Mouse (Mus musculus) kidney, adult 8-10 months (tissue): ENCODE results near the gene Mgat1.
"Not testable (repeated sequence)": the region's sequence is repeated elsewhere in the genome, so short reads cannot be mapped to it uniquely, and the experiment has no call there.

Experiments
- DNase-seq, 2 experiments: peaks; one replicate each; pipeline ENCODE4 v3.0.0; 2022

Gene Mgat1

DNA sequence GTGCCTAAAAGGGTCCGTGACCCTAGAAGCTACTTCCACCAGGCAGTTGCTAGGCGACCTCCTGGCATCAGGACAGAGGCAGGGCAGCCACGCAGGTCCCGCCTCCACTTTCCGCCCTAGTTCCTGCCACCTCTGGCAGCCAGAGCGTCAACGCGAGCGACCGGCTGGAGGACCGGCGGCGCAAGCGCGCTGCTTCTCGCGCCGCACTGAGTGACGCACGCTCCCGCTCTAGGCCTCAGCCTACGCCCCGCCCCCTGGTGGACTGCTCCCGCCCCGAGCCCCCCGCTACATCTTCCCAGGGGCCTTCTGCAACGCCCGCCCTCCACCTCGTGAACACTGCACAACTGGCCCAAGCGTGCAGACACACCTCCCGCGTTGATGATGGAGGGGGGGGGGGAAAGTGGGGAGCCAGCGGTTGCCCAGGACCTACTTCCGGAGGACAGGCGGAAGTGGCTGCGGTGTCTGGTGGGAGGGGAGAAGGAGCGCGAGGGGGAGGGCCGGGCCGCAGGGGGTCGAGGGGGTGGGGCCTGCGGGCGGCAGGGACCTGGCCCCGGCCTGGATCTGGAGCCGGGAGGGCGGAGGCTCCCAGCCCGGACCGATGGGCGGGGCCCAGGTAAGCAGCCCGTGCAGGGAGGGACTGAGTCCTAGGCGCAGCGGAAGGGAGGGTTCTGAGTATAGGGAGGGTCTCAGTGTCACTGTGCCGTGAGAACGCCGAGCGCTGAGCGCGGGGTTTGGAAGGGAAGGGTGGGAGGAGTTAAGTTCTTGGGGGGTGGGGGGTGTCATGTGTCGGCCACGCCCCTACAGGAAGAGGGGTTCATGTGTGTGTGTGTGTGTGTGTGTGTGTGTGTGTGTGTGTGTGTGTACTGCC lies at the start of gene Mgat1:
Gene Mgat1 (plus strand): TSS at position 465 of the 868 bp plus-strand sequence.
- peak; percentile 94 to 97 for DNase-seq

DNA sequence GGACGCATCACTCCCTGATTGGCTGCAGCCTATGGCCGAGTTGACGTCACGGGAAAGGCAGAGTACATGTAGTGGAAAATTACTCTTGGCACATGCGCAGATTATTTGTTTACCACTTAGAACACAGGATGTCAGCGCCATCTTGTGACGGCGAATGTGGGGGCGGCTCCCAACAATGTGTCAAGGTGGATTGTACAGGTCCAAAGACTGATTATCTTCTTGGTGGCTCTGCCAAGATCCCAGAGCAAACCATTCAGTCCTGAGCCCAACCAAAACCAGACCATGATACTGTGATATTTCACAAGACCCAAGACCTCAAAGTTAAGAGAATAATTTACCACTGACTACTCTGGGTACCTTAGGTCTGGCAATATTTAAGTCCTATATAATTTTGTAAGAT lies 49.2 kb upstream of the Mgat1 start:
- DNase-seq = not testable (repeated sequence)

DNA sequence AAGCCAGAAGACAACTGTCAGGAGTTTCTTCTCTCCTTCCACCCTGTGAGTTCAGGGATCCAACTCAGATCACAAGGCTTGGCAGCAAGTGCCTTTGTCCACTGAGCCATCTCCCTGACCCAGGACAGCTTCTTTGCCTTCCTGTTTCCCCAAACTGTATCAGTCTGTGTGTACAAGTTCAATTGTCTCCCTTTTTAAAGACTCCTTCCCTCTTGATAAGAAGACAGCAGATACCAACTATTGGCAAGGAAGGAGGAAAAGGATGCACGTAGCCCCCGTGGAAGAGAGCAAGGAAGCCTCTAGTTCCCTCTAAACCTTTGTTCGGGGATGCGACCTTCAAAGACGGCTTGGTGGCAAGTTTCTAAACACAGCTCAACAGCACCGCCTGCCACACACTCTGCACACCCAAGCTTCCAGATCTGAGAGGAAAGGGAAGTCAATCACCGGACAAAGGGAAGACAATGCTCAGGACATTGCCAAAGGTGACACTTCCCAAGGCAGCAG lies 48.1 kb upstream of the Mgat1 start:
- DNase-seq = peak in 1 of 2 experiments; percentile 26

DNA sequence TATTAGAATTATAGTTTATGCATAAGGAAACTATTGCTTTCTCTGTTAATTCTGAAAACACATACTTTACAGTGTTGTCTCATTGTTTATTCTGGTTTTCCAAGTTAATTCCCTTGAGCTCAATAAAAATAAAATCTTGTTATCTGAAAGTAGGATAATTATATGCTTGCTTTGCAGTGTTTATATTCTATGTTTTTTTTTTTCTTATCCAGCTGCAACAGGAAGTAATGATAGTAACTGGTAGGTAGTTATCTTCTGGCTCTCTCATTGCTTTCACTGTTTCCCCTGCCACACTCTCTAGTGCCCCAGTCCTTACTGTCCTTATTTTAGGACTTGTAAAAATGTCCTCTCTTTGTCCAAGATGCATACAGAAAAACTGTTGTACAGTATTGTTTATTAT lies 43.3 kb upstream of the Mgat1 start:
- DNase-seq = no peak

DNA sequence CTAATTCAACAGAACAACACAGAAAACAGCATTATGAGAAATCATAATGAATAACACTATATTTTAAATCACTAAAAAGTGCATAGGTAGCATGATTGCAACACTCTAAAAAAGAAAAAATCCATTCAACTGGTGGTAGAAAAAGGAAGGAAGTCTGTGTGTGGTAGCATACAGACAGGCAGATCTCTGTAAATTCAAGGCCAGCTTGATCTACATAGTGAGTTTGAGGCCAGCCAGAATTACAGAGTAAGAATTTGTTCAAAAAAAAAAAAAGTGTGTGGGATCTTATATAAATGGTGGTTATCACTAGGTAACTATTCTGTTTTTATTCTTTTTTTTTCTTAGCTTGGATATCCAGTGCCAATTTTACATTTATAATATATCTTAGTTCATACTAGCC lies 42.8 kb upstream of the Mgat1 start:
- DNase-seq = no peak

DNA sequence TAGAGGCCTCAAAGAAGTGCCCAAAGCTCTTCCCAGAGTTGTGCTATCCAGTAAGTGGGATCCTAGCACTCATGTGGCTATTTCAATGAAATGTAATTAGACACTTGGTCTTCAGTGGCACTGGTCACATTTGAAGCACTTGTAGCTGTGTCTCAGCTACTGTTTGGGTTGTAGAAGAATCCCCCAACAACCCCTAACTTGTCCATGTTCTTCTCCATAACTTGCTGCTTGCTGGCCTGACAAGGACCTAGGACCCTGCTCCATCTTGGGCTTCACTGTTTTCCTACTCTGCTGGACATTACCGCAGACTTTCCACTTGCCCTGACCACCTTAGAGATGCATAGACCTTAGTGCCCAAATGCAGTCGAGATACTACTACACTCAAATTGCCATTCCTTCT lies 41.9 kb upstream of the Mgat1 start:
- no peak for DNase-seq

DNA sequence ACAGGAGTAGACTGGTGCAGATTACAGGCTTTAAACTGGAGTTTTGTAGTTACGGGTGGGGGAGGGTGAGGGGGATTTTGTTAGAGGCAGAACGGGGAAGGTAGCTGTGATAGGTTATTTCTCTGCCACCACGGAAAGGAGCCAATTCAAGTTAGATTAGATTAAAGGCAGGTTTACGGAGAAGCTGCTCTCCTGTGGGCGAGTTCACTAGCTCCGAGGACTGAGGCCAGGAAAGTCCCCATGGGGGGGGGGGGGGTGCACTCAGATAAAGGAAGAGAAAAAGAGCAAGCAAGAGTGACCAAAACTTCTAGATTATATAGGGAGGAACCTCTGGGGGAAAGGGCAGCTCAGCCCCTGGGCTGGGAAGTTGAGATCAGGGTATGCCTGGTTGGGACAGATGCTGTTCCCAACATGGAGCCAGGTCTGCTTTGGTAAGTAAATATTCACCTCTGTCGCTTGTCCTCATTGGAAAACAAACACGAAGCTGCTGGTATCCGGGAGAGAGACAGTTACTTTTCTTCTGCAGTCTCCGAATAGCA lies 41.4 kb upstream of the Mgat1 start:
- DNase-seq = peak in 1 of 2 experiments; percentile 30

DNA sequence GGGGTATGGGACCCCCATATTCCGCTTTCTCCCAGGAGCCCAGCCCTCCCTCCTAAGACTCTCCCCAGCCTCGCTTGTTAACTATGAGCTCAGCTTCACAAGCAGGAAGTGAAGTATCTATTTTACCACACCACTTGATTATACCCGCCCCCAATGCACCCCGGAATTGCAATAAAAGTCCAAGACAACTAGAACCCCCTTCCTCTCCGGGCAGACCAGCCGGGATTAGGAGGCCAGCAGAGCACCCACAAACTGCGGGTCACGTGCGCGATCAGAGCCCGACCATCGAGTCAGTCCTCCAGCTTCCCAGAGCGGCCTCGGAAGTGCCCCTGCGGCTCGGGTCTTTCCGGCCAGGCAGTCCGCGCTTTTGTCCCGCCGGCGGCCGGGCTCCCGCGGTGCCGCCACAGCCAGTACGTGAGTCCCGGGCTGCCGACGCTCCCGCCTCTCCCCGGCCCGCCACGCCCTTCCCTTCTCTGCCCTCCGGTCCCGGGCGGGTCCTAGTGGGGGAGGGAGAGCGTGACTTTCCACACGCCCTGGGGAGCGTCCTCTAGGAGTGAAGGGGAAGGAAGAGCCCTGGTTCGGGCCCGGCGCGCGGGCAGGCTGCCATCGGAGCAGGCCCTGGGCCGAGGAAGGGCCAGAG lies 40.7 kb upstream of the Mgat1 start, which contains the start of gene Zfp62:
Gene Zfp62 (plus strand): TSS at position 164 of the 640 bp plus-strand sequence.
- peak; percentile 95 for DNase-seq

DNA sequence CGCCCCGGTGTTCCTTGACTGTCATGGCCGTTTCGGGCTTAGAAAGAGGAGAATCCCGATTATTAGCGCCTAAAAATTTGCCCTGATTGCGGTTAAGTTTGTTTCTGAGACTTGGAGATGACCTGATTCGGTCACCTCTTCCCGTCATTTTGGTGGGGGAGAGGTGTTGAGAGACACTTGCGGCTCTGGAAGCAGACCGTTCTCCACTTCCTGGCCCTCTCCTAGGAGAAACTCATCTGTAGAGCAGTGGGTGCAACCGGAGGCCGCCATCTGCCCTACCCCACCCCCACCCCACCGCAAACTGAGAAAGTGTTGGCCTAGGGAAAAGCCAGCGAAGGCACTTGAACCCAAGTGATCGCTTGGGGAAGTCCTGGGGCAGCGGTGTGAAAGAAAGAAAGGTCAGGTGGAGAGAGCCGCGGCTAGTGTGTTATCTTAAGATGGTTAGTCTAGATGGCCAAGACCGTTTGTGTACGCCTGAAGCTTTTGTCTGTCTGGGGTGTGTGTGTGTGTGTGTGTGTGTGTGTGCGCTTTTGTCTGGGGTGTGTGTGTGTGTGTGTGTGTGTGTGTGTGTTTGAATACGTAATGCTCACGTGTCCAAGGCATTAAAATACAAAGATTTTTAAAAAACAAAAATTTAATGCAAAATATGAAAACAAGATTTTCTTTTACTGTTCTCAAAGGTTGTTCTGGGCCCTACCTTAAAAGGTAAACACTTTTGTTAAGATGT lies 40.1 kb upstream of the Mgat1 start:
- no peak for DNase-seq

DNA sequence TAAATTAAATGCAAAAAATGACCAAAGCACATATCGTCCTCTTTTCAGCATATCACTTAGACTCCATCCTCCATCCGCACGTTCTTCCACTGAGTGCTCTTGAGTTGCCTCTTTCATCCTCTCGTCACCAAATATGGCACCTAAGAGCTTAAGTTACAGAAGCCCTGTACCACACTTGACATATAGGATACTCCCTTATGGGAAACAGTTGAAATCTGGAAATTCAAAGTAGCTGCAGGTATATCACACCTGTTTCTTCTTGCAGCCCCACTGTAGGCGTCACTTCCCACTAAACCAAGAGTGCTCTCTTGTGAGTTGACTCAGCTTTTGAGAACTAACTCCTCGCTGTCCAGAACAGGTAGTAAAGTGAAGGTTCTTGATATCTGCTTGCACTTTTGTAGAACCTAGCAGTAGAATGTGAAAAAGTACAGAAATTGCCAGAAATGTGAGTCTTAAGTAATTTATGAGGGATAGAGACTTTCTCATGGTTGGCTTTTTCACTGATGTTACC lies 38.9 kb upstream of the Mgat1 start:
- DNase-seq = no peak

DNA sequence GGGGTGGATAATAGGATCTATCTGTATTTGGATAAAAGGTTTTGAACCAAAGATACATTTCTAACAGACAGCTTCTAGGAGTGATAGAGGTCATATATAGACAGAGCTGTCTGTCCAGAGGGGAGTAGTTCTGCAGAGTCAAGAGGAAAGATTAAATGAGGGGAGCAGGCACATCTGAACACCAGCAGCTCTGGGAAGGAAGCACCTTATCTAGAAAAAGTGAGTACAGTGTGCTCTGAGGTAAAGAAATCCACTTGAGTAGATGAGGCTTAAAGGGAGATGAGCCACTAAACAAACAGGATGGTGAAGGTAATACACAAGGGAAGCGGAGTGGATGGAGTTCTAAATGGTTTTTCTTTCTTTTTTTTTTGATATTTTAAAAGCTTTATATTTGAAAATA lies 36.5 kb upstream of the Mgat1 start:
- DNase-seq = no peak

DNA sequence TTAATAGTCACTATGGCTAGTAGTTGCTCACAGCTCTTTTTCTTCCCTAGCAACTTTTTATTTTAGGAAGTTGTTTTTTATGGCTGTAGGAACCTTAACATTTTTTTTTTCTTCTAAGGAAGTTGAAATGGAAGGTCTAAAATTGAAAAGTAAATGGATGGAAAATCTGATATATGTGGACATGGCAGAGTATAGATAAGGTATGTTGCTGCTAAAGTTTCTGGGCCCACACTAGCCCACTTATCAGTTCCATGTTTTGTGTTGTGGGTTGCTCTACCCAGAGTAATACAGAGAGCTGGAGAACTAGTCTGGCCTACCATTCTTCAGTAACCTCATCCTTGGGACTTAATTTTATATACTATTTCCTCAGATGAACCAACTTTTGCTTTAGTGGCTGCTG lies 31.4 kb upstream of the Mgat1 start:
- no peak for DNase-seq

DNA sequence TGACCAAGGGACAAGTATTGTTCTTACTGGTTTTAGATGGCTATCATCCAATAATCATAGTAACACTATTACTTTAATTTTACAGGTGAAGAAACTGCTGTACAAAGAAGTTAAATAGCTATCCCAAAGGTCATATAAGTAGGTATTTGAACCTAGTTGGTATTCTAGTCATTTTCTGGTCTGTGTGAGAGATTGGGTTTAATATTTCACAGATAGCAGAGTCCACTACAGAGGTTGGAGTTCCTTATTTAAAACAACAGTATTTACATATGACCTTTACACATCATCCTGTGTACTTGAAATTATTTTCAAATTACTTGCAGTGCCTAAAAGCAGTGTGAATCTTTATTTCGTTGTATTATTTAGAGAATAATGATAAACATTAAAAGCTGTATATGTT lies 30.5 kb upstream of the Mgat1 start:
- DNase-seq = peak in 1 of 2 experiments; percentile 47

DNA sequence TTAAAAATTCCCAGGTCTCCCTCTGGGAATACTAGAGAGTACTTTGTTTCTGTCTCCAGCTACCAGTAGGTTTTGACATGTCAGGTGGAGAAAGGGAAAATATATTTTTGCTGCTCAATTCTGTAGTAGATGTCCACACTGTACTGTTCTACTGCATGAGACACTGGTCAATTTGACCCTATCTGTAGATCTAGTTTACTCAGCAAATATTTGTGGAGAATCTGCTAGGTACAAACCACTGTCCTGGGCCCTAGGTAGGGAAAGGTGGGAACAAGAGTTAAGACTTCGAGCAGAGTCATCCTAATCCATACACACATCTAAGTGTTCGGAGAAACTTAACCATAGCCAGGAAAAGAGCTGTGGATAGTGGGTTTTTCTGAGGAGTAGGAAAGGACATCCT lies 24.7 kb upstream of the Mgat1 start:
- DNase-seq = no peak

DNA sequence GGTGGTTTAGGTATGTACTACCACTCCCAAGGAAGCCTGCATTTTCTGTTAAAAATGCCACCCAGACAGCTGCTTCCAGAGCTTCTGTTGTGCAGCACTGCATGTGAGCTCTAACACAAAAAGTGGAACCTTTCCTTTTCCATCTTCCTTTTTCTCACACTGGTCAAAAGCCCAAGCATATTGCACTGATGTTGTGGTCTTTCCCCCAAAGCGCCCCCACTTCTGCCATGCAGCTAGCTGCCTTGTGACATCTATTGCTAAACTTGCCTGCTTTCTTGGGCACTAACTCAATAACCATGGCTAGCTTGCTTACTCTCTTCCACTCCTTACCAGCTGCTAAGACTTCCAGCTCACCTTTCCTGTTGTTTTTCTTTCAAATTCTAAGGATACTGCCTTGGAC lies 19.5 kb upstream of the Mgat1 start:
- DNase-seq = no peak

DNA sequence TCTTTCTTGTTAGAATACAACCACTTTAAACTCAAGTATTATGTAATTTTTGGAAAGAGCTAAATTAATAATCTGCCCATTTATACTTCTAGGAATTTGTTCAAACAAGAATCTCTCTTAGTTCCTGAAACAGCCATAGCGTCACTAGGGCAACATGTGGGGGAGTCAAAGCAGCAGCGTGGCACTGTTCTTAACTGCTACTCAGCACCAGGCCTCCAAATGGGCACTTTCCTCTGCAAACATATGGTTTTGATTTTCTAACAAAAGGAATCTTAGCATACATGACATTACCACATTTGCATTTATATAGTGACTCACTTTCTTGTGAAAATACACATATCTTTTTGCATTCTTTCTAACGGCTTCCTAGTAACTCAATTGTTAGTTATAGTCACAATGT lies 11.2 kb upstream of the Mgat1 start:
- DNase-seq = no peak

DNA sequence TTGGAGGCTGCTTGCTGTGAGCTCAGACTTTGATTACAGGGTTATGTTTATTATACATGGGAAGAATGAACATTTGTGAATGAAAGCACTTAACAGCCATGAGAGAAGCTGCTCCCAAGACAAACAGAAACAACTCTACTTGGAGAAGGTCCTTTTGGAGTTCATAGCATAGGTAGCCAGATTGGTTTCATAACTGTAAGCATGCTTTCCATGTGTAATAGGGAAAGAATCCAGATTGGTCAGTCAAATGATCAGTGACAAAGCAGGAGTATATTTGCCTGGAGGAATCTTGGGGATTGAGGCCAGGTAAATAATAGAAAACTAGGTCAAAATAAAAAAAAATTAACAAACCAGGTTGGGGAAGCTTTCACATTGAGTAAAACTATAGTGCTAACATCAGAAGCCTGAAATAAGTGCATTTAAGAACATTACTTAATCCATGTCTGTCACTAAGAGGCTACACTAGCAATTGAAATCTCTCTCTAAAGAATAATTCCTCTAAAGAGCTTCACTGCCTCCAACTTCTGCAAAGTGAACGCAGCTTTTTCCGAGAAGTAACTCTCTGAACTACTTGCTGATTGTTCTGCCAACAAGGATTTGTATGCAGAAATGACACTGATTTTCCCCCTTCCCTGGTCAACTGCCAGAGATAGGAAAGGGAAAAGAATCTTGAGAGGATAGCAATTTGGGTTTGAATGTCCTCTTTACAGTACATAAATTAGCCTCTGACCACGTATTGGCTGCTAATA lies 8.4 kb upstream of the Mgat1 start:
- no peak for DNase-seq

DNA sequence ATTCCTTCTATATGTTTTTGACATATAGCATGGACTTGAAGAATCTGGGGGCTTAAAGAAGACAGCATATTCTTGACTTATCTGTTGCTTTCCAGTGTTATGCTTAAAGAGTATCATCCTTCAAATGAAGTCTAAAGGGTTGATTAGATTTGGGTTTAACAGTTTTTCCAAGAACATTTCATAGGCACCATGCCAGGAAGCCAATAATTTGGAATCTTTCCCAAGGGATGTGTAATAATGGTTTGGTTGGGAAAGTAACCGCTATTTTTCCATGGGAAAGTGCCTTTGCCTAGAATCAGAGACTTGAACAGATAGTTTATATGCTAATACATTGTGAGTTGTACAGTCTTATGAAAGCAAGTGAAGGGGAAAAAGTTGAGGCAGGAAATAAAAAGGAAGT lies 7.1 kb upstream of the Mgat1 start:
- DNase-seq = no peak

DNA sequence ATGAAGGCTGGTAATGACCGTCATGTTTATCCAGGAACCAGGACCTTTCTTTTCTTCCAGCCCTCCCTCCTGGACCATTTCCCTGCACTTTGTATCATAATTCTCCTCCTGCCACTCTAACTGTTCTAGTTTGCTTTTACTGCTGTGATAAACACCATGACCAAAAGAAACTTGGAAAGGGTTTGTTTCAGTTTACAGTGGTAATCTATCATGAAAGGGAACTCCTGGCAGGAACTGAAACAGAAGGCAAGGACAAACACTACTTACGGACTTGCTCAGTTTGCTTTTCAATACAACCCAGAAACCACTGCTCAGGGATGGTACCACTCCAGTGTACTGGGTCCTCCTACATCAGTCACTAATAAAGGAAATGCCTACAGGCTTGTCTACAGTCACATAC lies 6.5 kb upstream of the Mgat1 start:
- DNase-seq = no peak

DNA sequence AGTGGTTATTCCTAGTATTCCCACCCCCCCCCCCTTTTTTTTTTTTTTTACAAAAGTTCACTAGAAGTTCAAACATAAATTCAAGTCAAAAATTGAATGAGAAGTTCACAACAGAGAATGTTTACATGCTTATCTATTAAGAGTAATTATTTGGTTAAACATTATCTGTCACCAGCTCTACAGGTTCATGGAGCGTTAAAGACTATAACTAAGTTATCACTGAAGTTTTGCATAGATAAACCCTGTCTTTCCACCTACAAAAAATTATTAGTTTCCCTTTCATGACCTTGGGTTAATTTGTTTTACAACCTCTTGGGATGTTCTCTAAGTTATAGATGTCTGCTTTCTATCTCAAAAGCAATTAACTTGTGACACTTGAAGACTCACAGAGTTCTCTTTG lies 3.7 kb upstream of the Mgat1 start:
- DNase-seq = no peak

DNA sequence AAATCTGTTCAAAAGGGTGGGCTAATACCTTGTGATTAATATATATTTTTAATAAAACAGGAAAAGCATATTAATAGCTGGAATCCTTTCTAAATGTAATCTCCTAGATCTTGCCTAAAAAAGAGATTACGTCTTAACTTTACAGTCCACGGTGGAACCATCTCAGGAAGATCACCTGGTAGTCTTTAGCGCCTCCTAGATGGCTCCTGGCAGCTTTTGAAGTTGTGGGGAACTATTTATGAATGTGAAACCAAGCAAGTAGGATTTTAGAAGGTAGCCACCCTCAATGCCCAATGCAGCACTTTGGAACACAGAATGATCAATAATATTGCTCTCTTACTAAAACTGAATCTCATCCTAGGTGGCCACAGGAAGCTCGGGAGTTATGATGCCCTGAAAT lies 3.1 kb upstream of the Mgat1 start:
- no peak for DNase-seq

DNA sequence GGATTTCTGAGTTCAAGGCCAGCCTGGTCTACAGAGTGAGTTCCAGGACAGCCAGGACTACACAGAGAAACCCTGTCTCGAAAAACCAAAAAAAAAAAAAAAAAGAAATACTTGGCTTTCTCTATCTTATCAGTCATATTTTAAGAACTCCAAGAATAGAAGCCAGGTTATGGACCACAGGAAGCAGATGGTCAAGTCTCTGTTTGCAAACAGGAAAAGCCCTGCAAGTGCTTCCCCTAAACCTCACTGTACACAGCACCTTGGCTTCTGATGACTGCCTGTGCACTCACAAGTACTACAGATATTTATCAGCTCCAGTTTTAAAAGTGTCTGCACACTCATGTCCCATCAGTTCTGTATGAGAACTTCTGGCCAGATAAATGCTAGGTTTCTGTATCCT lies 2.5 kb upstream of the Mgat1 start:
- no peak for DNase-seq
